Mouse (Mus musculus): ENCODE measurements around the gene Vmn1r138.
"Not testable (repeated sequence)": the region's sequence is repeated elsewhere in the genome, so short reads cannot be mapped to it uniquely, and the experiment has no call there.

Vmn1r138 gene

DNA sequence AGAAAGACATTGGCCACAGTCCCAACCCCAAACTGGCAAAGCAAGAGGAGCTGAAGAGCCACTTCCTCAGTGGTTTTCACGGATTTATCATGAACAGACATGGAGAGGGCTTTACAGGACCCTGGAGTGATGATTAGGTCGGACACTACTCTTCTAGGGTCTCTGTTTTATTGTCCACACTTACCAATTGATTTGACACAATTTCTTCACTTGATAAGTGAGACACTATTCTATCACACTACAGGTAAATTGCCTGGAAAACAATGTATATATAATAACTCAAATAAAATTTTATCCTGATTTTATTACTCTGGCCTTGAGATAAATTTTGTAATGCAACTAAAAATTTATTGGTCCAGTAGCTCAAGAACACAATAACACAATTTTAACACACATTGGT, at the start of gene Vmn1r138:
Gene Vmn1r138, minus strand, starts transcription at position 101 of the 400 bp plus-strand sequence.
- not testable (repeated sequence) for DNase-seq (ENCODE audit: low read depth)

GRCm38 (mm10) chr7:22068757-22069156, 40.1 kb upstream of the Vmn1r138 start, which contains the start of gene Vmn1r139:
Gene Vmn1r139 (plus strand): TSS chr7:22069057.
- not testable (repeated sequence) for DNase-seq (ENCODE audit: low read depth)

DNA sequence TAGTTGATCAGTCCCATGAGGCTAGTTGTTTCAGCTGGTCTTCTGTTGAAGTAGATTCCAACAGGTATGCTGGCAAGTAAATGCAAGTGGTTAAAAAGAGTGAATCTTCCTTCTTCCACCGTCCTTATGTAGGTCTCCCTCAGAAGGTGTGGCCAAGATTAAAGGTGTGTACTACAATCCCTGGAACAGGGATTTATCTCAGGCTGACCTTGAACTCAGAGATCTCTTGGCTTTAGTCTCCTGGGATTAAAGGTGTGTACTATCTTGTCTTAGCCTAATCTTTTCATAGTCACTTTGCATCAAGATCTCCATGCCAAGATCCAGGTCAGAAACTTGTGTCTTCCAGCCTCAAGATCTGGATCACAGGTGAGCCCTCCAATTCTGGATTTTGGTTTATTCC, 27.5 kb upstream of the Vmn1r138 start, which contains the start of gene Gm6176:
Gene Gm6176, minus strand, starts transcription at position 101 of the 400 bp plus-strand sequence.
- DNase-seq (ENCODE audit: low read depth), result not testable (repeated sequence)

DNA sequence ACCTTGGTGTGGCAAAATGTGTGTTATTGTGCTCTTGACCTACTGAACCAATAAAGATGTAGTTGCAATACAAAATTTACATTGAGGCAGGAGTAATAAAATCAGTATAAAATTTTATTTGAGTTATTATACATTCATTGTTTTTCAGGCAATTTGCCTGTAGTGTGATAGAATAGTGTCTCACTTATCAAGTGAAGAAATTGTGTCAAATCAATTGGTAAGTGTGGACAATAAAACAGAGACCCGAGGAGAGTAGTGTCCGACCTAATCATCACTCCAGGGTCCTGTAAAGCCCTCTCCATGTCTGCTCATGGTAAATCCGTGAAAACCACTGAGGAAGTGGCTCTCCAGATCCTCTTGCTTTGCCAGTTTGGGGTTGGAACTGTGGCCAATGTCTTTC, 34.4 kb downstream of the Vmn1r138 start, which contains the start of gene Vmn1r137:
Gene Vmn1r137, plus strand, starts transcription at position 301 of the 400 bp plus-strand sequence.
- not testable (repeated sequence) for DNase-seq (ENCODE audit: low read depth)
